Mouse (Mus musculus) heart, postnatal 0 days (tissue): ENCODE results near the gene Coasy. TPM values are rescaled to one million over a fixed set of nuclear protein-coding genes. Genes with fewer than 3 reads are reported as not detected.
A peak's percentile ranks its signal among the peaks of the same experiment; 100 is the strongest.

Source experiments
- ATAC-seq: fragments of 200-750 bp; cut with Nextera tagmentation; 2 replicates; pipeline ENCODE4 v1.8.0; 2017; ENCODE audit warnings: low read depth, moderate number of reproducible peaks, moderate library complexity; ENCODE audit not compliant: insufficient read depth
- DNase-seq: peaks from one replicate; pipeline ENCODE4 v3.0.0-alpha.2; 2016; ENCODE audit warnings: low spot score
- H3K27ac ChIP-seq: fragments of 300-500 bp; sonication (generic); 2 replicates; pipeline ENCODE4 v1.5.1; 2014; ENCODE audit warnings: low read depth, mild to moderate bottlenecking
- H3K27me3 ChIP-seq: fragments of 300-500 bp; sonication (generic); 2 replicates; pipeline ENCODE4 v1.6.1; 2014; ENCODE audit warnings: low read length, mixed read lengths; ENCODE audit not compliant: control insufficient read depth, insufficient read depth
- H3K36me3 ChIP-seq: fragments of 300-500 bp; sonication (generic); replicated peaks from 2 replicates; pipeline ENCODE4 v1.6.1; 2014; ENCODE audit warnings: low read length, mixed read lengths; ENCODE audit not compliant: control insufficient read depth, insufficient read depth
- H3K4me1 ChIP-seq: fragments of 300-500 bp; sonication (generic); 2 replicates; pipeline ENCODE4 v1.6.1; 2014; ENCODE audit warnings: antibody characterized with exemption; ENCODE audit not compliant: control insufficient read depth, insufficient read depth
- H3K4me2 ChIP-seq: fragments of 300-500 bp; sonication (generic); 2 replicates; pipeline ENCODE4 v1.6.1; 2014; ENCODE audit warnings: low read depth, mild to moderate bottlenecking, low read length, moderate library complexity
- H3K4me3 ChIP-seq: fragments of 300-500 bp; sonication (generic); 2 replicates; pipeline ENCODE4 v1.5.1; 2014; ENCODE audit warnings: low read depth, low read length
- H3K9ac ChIP-seq: fragments of 300-500 bp; sonication (generic); replicated peaks from 2 replicates; pipeline ENCODE4 v1.6.1; 2014; ENCODE audit warnings: low read depth, low read length, mixed read lengths
- H3K9me3 ChIP-seq: fragments of 300-500 bp; sonication (generic); replicated peaks from 2 replicates; pipeline ENCODE4 v1.6.1; 2016; ENCODE audit warnings: low read length; ENCODE audit not compliant: control insufficient read depth
- CTCF ChIP-seq: IDR thresholded peaks from 2 replicates; pipeline ENCODE4 v1.5.1; 2016; ENCODE audit warnings: antibody characterized with exemption, control low read depth, low read depth
- EP300 ChIP-seq: IDR thresholded peaks from 2 replicates; pipeline ENCODE4 v1.6.1; 2016; ENCODE audit warnings: antibody characterized with exemption, low read depth
- WGBS: fragments of 180-500 bp; shearing (Covaris S2); extraction: QIAGEN DNeasy Blood & Tissue Kit; methylation state at CpG from one replicate; pipeline ENCODE4 v1.1.7; 2014; 5-methylcytosine and 5-hydroxymethylcytosine counted together
- polyA plus RNA-seq: library from polyadenylated mRNA; unstranded; fragments of >200 nt; fragmentation: Nextera tagmentation; extraction: Ambion mirVana; gene quantifications from 2 replicates; pipeline ENCODE4 v1.2.1, GENCODE M21; 2015
- total RNA-seq: library from RNA; depleted of rRNA; stranded (reverse); fragments of >200 nt; gene quantifications from 2 replicates; pipeline ENCODE4 v1.2.3, GENCODE M21; 2014; ENCODE audit warnings: low replicate concordance

Coasy gene
- total and polyA plus RNA-seq, 2 experiments from 2014 or later: 26.9 to 64.1 TPM

- peak overlapping the region; percentile 54 for H3K27ac ChIP-seq
- DNase-seq (no peak), ATAC-seq (peak; percentile 47)
- peak overlapping the region; percentile 99 for H3K4me2 ChIP-seq
- peak overlapping the region; percentile 69 for H3K4me3 ChIP-seq
- no peaks in the 10 kb centered on the region for H3K27me3 ChIP-seq
- peaks cover 9% of the 10 kb centered on the region for H3K4me1 ChIP-seq
- H3K9ac ChIP-seq: peak overlapping the region; percentile 65
- no peaks in the 10 kb centered on the region for H3K36me3 ChIP-seq
- WGBS: under 1% methylated on average over 28 of the region's 36 CpGs
- TF ChIP-seq CTCF (no peak), EP300 (no peak)
- H3K9me3 ChIP-seq: no peaks in the 10 kb centered on the region
Observed at GRCm38 (mm10) chr11:101070189-101070527, 12.2 kb upstream of the Coasy start.

- peak overlapping the region; percentile 69; the same call in 1 of the 2 replicates for H3K4me3 ChIP-seq
- no peak for ATAC-seq
- WGBS: 69% methylated on average over 6 of the region's 6 CpGs
Observed at GRCm38 (mm10) chr11:101070987-101071386, 11.4 kb upstream of the Coasy start.

GRCm38 (mm10) chr11:101071810-101072428 lies 10.4 kb upstream of the Coasy start:
- Histone ChIP-seq H3K9ac (no peak overlapping the region), H3K4me3 (no peak overlapping the region), H3K9me3 (no peaks in the 10 kb centered on the region), H3K4me1 (peaks cover 7% of the 10 kb centered on the region), H3K4me2 (no peak overlapping the region), H3K27me3 (no peaks in the 10 kb centered on the region), H3K27ac (no peak overlapping the region), H3K36me3 (peaks cover 6% of the 10 kb centered on the region; the same call in 1 of the 2 replicates)
- no peak for TF ChIP-seq CTCF
- no peak for TF ChIP-seq EP300
- ATAC-seq (no peak), DNase-seq (no peak)
- 71% methylated on average over 14 of the region's 14 CpGs for WGBS

More at GRCm38 (mm10) chr11:101070987-101071386, 11.4 kb upstream of the Coasy start:
- peaks cover 7% of the 10 kb centered on the region for H3K4me1 ChIP-seq
- DNase-seq: no peak
- peak overlapping the region; percentile 99; the same call in 1 of the 2 replicates for H3K4me2 ChIP-seq
- H3K9ac ChIP-seq: no peak overlapping the region
- no peak overlapping the region for H3K27ac ChIP-seq
- no peaks in the 10 kb centered on the region for H3K27me3 ChIP-seq
- H3K36me3 ChIP-seq: no peaks in the 10 kb centered on the region
- TF ChIP-seq CTCF: no peak
- no peak for TF ChIP-seq EP300
- no peaks in the 10 kb centered on the region for H3K9me3 ChIP-seq

- peaks cover 38% of the 10 kb centered on the region for H3K27me3 ChIP-seq
- H3K4me1 ChIP-seq: peaks cover 3% of the 10 kb centered on the region; the same call in 1 of the 2 replicates
- no peak within 1 kb of the TSS for H3K4me2 ChIP-seq
- WGBS: 66% methylated on average over 9 of the region's 9 CpGs
- H3K9me3 ChIP-seq: no peaks in the 10 kb centered on the region
- TF ChIP-seq EP300 (no peak), CTCF (no peak)
- DNase-seq (no peak), ATAC-seq (no peak)
- no peak within 1 kb of the TSS for H3K4me3 ChIP-seq
- peaks cover 6% of the 10 kb centered on the region; the same call in 1 of the 2 replicates for H3K36me3 ChIP-seq
- no peak within 1 kb of the TSS for H3K9ac ChIP-seq
- no peak within 1 kb of the TSS for H3K27ac ChIP-seq
Observed at GRCm38 (mm10) chr11:101078121-101078520, 4.2 kb upstream of the Coasy start, which contains the start of gene Hsd17b1. Gene Hsd17b1 (plus strand): TSS chr11:101078411.

- 6% methylated on average over 27 of the region's 27 CpGs for WGBS
- Histone ChIP-seq H3K4me2 (peak overlapping the region; percentile 3; the same call in 1 of the 2 replicates), H3K9ac (no peak overlapping the region), H3K27me3 (peaks cover 38% of the 10 kb centered on the region), H3K4me3 (peak overlapping the region; percentile 19), H3K9me3 (no peaks in the 10 kb centered on the region), H3K4me1 (peaks cover 9% of the 10 kb centered on the region; the same call in 1 of the 2 replicates), H3K27ac (no peak overlapping the region), H3K36me3 (peaks cover 6% of the 10 kb centered on the region; the same call in 1 of the 2 replicates)
- ATAC-seq (no peak), DNase-seq (no peak)
- TF ChIP-seq CTCF: no peak
- TF ChIP-seq EP300: no peak
Observed at GRCm38 (mm10) chr11:101079746-101080145, 2.6 kb upstream of the Coasy start.
